Mouse (Mus musculus) limb, embryonic 10.5 days (tissue): ENCODE measurements at regions not wholly inside any gene's neighbourhood (a gene's known extent, or its start where the extent isn't known, plus 50 kb on each side); places are given as distances from the start of the nearest gene placed in this dataset.

ENCODE experiments used
- DNase-seq: peaks from one replicate; pipeline ENCODE4 v3.0.0-alpha.2; 2017; ENCODE audit warnings: low spot score
- H3K27ac ChIP-seq: fragments of 300-500 bp; sonication (generic); 2 replicates; pipeline ENCODE4 v1.5.1; 2016; ENCODE audit warnings: mild to moderate bottlenecking
- H3K27me3 ChIP-seq: fragments of 300-500 bp; sonication (generic); 2 replicates; pipeline ENCODE4 v1.6.1; 2016; ENCODE audit warnings: low read depth, mild to moderate bottlenecking; ENCODE audit not compliant: poor library complexity, severe bottlenecking
- H3K36me3 ChIP-seq: fragments of 300-500 bp; sonication (generic); 2 replicates; pipeline ENCODE4 v1.6.1; 2016; ENCODE audit warnings: mild to moderate bottlenecking, moderate library complexity
- H3K4me1 ChIP-seq: fragments of 300-500 bp; sonication (generic); 2 replicates; pipeline ENCODE4 v1.6.1; 2016
- H3K4me3 ChIP-seq: fragments of 300-500 bp; sonication (generic); 2 replicates; pipeline ENCODE4 v1.5.1; 2016; ENCODE audit warnings: mild to moderate bottlenecking, moderate library complexity
- H3K9me3 ChIP-seq: fragments of 300-500 bp; sonication (generic); replicated peaks from 2 replicates; pipeline ENCODE4 v1.6.1; 2016; ENCODE audit warnings: mild to moderate bottlenecking
- WGBS: fragments of 180-500 bp; shearing (Covaris S2); methylation state at CpG from one replicate; pipeline ENCODE4 v1.1.7; 2016; 5-methylcytosine and 5-hydroxymethylcytosine counted together

- Histone ChIP-seq H3K4me3 (no peak overlapping the region), H3K27ac (no peak overlapping the region), H3K27me3 (peaks cover 74% of the 10 kb centered on the region), H3K36me3 (no peaks in the 10 kb centered on the region), H3K9me3 (no peaks in the 10 kb centered on the region), H3K4me1 (peaks cover 55% of the 10 kb centered on the region)
- DNase-seq = no peak
- 71% methylated on average over 5 of the region's 5 CpGs for WGBS
These were observed 94.5 kb upstream of the Zfp703 start for GRCm38 (mm10) chr8:26882616-26883015.

- no peak for DNase-seq
- H3K27ac ChIP-seq = no peak overlapping the region
- peaks cover 79% of the 10 kb centered on the region for H3K27me3 ChIP-seq
- no peaks in the 10 kb centered on the region for H3K36me3 ChIP-seq
- H3K9me3 ChIP-seq = no peaks in the 10 kb centered on the region
- WGBS = 92% methylated on average over 5 of the region's 5 CpGs
- H3K4me1 ChIP-seq = peaks cover 61% of the 10 kb centered on the region
- no peak overlapping the region for H3K4me3 ChIP-seq
These were observed 93.8 kb upstream of the Zfp703 start for GRCm38 (mm10) chr8:26883285-26883684.

GRCm38 (mm10) chr8:26883770-26884169, 93.4 kb upstream of the Zfp703 start:
- no peak for DNase-seq
- Histone ChIP-seq H3K27ac (no peak overlapping the region), H3K9me3 (no peaks in the 10 kb centered on the region)

GRCm38 (mm10) chr8:26884350-26884749, 92.8 kb upstream of the Zfp703 start:
- DNase-seq = no peak
- Histone ChIP-seq H3K27ac (no peak overlapping the region), H3K9me3 (no peaks in the 10 kb centered on the region), H3K27me3 (peaks cover 84% of the 10 kb centered on the region), H3K36me3 (no peaks in the 10 kb centered on the region), H3K4me3 (no peak overlapping the region), H3K4me1 (peaks cover 64% of the 10 kb centered on the region)
- WGBS = 70% methylated on average over 13 of the region's 13 CpGs

More at GRCm38 (mm10) chr8:26883770-26884169, 93.4 kb upstream of the Zfp703 start:
- H3K36me3 ChIP-seq = no peaks in the 10 kb centered on the region
- H3K27me3 ChIP-seq = peaks cover 82% of the 10 kb centered on the region
- WGBS = 76% methylated on average over 6 of the region's 6 CpGs
- peaks cover 64% of the 10 kb centered on the region for H3K4me1 ChIP-seq
- no peak overlapping the region for H3K4me3 ChIP-seq

- H3K27me3 ChIP-seq = peaks cover 82% of the 10 kb centered on the region
- H3K36me3 ChIP-seq = no peaks in the 10 kb centered on the region
- no peak overlapping the region for H3K4me3 ChIP-seq
- H3K27ac ChIP-seq = no peak overlapping the region
- DNase-seq = no peak
- no peaks in the 10 kb centered on the region for H3K9me3 ChIP-seq
- peaks cover 62% of the 10 kb centered on the region for H3K4me1 ChIP-seq
- 81% methylated on average over 5 of the region's 5 CpGs for WGBS
These were observed 91.8 kb upstream of the Zfp703 start for GRCm38 (mm10) chr8:26885365-26885764.

GRCm38 (mm10) chr8:26886783-26887486, 90.2 kb upstream of the Zfp703 start:
- Histone ChIP-seq H3K4me1 (peaks cover 51% of the 10 kb centered on the region), H3K27me3 (peaks cover 90% of the 10 kb centered on the region), H3K36me3 (no peaks in the 10 kb centered on the region), H3K9me3 (no peaks in the 10 kb centered on the region), H3K4me3 (no peak overlapping the region), H3K27ac (0 out of 2 replicates have a peak overlapping the region, but pooled peaks have one; percentile 16)
- DNase-seq = no peak
- 67% methylated on average over 13 of the region's 13 CpGs for WGBS

GRCm38 (mm10) chr8:26887551-26887950, 89.6 kb upstream of the Zfp703 start:
- Histone ChIP-seq H3K9me3 (no peaks in the 10 kb centered on the region), H3K36me3 (no peaks in the 10 kb centered on the region), H3K27ac (0 out of 2 replicates have a peak overlapping the region, but pooled peaks have one; percentile 16), H3K4me3 (no peak overlapping the region), H3K27me3 (peaks cover 95% of the 10 kb centered on the region), H3K4me1 (peaks cover 56% of the 10 kb centered on the region)
- WGBS = 61% methylated on average over 5 of the region's 5 CpGs
- DNase-seq = no peak

GRCm38 (mm10) chr8:26888050-26888449, 89.1 kb upstream of the Zfp703 start:
- Histone ChIP-seq H3K36me3 (no peaks in the 10 kb centered on the region), H3K27me3 (peaks cover 95% of the 10 kb centered on the region), H3K9me3 (no peaks in the 10 kb centered on the region), H3K4me3 (no peak overlapping the region), H3K4me1 (peaks cover 56% of the 10 kb centered on the region), H3K27ac (no peak overlapping the region)
- WGBS = 80% methylated on average over 3 of the region's 3 CpGs
- no peak for DNase-seq

- peaks cover 87% of the 10 kb centered on the region for H3K27me3 ChIP-seq
- H3K4me3 ChIP-seq = no peak overlapping the region
- 80% methylated on average over 11 of the region's 11 CpGs for WGBS
- no peaks in the 10 kb centered on the region for H3K36me3 ChIP-seq
- no peak overlapping the region for H3K27ac ChIP-seq
- no peaks in the 10 kb centered on the region for H3K9me3 ChIP-seq
- DNase-seq = no peak
- H3K4me1 ChIP-seq = peaks cover 56% of the 10 kb centered on the region
These were observed 85.2 kb upstream of the Zfp703 start for GRCm38 (mm10) chr8:26891881-26892280.

GRCm38 (mm10) chr8:26892380-26892779, 84.7 kb upstream of the Zfp703 start:
- H3K4me3 ChIP-seq = no peak overlapping the region
- H3K36me3 ChIP-seq = no peaks in the 10 kb centered on the region
- H3K4me1 ChIP-seq = peaks cover 55% of the 10 kb centered on the region
- H3K9me3 ChIP-seq = no peaks in the 10 kb centered on the region
- no peak for DNase-seq
- peaks cover 82% of the 10 kb centered on the region for H3K27me3 ChIP-seq
- WGBS = 80% methylated on average over 7 of the region's 7 CpGs
- no peak overlapping the region for H3K27ac ChIP-seq

- 92% methylated on average over 11 of the region's 11 CpGs for WGBS
- peaks cover 72% of the 10 kb centered on the region for H3K27me3 ChIP-seq
- no peak overlapping the region for H3K27ac ChIP-seq
- no peak for DNase-seq
- no peaks in the 10 kb centered on the region for H3K36me3 ChIP-seq
- H3K9me3 ChIP-seq = no peaks in the 10 kb centered on the region
- peaks cover 44% of the 10 kb centered on the region for H3K4me1 ChIP-seq
- no peak overlapping the region for H3K4me3 ChIP-seq
These were observed 81.3 kb upstream of the Zfp703 start for GRCm38 (mm10) chr8:26895867-26896266.

GRCm38 (mm10) chr8:26903289-26903688, 73.8 kb upstream of the Zfp703 start:
- Histone ChIP-seq H3K27me3 (peaks cover 63% of the 10 kb centered on the region), H3K36me3 (no peaks in the 10 kb centered on the region), H3K9me3 (no peaks in the 10 kb centered on the region), H3K27ac (no peak overlapping the region), H3K4me1 (peaks cover 58% of the 10 kb centered on the region), H3K4me3 (no peak overlapping the region)
- no peak for DNase-seq
- 80% methylated on average over 5 of the region's 5 CpGs for WGBS

- no peaks in the 10 kb centered on the region for H3K36me3 ChIP-seq
- 56% methylated on average over 4 of the region's 4 CpGs for WGBS
- H3K27ac ChIP-seq = no peak overlapping the region
- DNase-seq = no peak
- H3K9me3 ChIP-seq = no peaks in the 10 kb centered on the region
- peaks cover 56% of the 10 kb centered on the region for H3K4me1 ChIP-seq
- H3K4me3 ChIP-seq = no peak overlapping the region
- peaks cover 53% of the 10 kb centered on the region for H3K27me3 ChIP-seq
These were observed 70.9 kb upstream of the Zfp703 start for GRCm38 (mm10) chr8:26906257-26906656.
